Mouse (Mus musculus): ENCODE measurements around the gene Cxcl14. TPM values are rescaled to one million over a fixed set of nuclear protein-coding genes. Genes with fewer than 3 reads are reported as not detected.
A peak's percentile ranks its signal among the peaks of the same experiment; 100 is the strongest.

Cxcl14 gene
- 10 to 100 TPM; 21.4 to 40.0 (median 28.6) TPM for total RNA-seq (2022)

GRCm38 (mm10) chr13:56295943-56296658 lies at the start of gene Cxcl14:
Cxcl14 (minus strand) TSS chr13:56296551.
- peak; percentile 22 to 30 for DNase-seq (ENCODE audit: low spot score in 2 of 2)

DNA sequence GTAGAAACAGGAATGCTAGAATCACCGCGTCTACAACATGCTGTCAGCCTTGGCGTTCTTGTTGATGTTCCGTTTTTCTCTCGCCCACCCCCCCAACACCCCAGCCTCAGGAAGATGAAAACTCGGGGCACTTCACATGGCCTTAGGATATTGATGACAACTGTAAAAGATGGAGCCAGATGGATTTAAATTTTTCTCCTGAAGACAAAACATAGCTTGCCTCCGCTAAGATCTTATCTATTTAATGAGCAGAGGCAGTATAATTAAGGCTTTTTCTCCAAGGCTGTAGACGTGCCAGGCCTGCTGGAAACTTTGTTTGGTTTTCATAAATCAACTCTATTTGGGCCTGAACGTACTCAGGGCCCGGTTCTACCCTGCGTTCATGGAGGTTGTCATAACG lies 48.0 kb upstream of the Cxcl14 start:
- DNase-seq (ENCODE audit: low spot score in 2 of 2) = no peak

GRCm38 (mm10) chr13:56342491-56342890 lies 46.1 kb upstream of the Cxcl14 start:
- DNase-seq (ENCODE audit: low spot score in 2 of 2) = no peak

GRCm38 (mm10) chr13:56340513-56340912 lies 44.2 kb upstream of the Cxcl14 start:
- peak; percentile 34 to 53 for DNase-seq (ENCODE audit: low spot score in 2 of 2)

GRCm38 (mm10) chr13:56339816-56340215 lies 43.5 kb upstream of the Cxcl14 start:
- no peak for DNase-seq (ENCODE audit: low spot score in 2 of 2)

- DNase-seq (ENCODE audit: low spot score in 2 of 2) = no peak
These were observed 40.6 kb upstream of the Cxcl14 start for GRCm38 (mm10) chr13:56336982-56337381.

GRCm38 (mm10) chr13:56334802-56335690 lies 38.7 kb upstream of the Cxcl14 start:
- DNase-seq (ENCODE audit: low spot score in 2 of 2) = no peak

GRCm38 (mm10) chr13:56334236-56334635 lies 37.9 kb upstream of the Cxcl14 start:
- DNase-seq (ENCODE audit: low spot score in 2 of 2) = no peak

GRCm38 (mm10) chr13:56332356-56332755 lies 36.0 kb upstream of the Cxcl14 start:
- no peak for DNase-seq (ENCODE audit: low spot score in 2 of 2)

- no peak for DNase-seq (ENCODE audit: low spot score in 2 of 2)
These were observed 34.5 kb upstream of the Cxcl14 start for GRCm38 (mm10) chr13:56330603-56331455.

DNA sequence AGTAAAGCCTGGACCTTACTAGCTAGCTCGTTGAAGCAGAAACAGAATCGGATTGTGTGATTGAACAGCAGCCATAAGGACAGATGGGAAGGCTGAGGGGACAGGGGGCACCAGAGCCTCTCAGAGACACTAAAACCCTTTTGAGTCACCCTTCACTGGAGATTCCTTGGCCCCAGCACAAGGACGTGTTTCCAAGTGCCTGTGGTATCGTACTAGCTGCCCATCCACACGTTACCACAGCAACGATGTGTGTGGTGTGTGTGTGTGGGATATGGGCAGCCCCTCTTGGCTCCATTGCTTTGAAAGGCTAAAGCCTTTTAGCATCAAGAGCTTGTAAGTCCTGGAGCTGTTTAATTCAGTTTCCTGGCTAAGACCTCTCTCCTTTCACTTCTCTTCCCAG lies 33.4 kb upstream of the Cxcl14 start:
- DNase-seq (ENCODE audit: low spot score in 2 of 2) = no peak

DNA sequence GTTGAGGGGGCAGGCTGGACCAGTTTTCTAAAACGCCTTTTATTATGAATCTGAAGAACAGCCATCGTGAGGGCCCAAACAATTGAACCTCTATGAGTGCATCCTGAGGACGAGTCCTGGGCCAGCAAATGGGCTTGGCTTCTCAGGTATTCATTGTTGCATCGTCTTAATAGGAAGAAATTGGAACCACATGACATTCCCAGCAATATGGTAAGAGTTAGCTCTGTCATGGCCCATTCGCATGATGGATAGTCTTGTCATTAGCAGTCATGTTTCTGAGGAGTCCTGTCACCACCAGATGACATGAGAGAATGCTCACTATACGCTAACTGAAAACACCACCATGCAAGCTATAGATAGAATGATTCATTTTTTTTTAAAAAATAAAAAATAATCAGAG lies 32.8 kb upstream of the Cxcl14 start:
- no peak for DNase-seq (ENCODE audit: low spot score in 2 of 2)

GRCm38 (mm10) chr13:56327779-56328178 lies 31.4 kb upstream of the Cxcl14 start:
- no peak for DNase-seq (ENCODE audit: low spot score in 2 of 2)

GRCm38 (mm10) chr13:56321635-56322034 lies 25.3 kb upstream of the Cxcl14 start:
- DNase-seq (ENCODE audit: low spot score in 2 of 2) = no peak

- DNase-seq (ENCODE audit: low spot score in 2 of 2) = no peak
These were observed 20.6 kb upstream of the Cxcl14 start for GRCm38 (mm10) chr13:56316930-56317329.

GRCm38 (mm10) chr13:56315201-56315600 lies 18.9 kb upstream of the Cxcl14 start:
- no peak for DNase-seq (ENCODE audit: low spot score in 2 of 2)

- DNase-seq (ENCODE audit: low spot score in 2 of 2) = no peak
These were observed 8.7 kb upstream of the Cxcl14 start for GRCm38 (mm10) chr13:56305058-56305457.

DNA sequence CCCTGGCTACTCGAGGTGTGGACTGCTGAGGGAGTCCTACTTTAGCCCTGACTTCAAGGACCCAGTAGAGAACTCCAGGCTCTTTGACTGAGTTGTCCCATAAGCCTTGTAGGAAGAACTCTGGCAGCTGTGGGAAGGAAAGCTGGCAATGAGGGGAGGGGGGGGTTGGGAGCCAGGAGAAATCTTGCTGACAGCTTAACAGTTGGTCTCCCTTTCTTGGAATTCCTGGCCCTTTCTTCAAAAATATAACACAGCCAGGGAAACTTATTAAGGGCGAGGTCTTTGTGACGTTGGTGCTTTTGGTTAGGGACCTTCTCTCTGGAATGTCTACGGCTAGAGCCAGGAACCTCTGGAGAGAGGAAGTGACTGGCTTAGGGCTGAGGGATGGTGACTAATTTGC lies 8.1 kb upstream of the Cxcl14 start:
- DNase-seq (ENCODE audit: low spot score in 2 of 2) = no peak

DNA sequence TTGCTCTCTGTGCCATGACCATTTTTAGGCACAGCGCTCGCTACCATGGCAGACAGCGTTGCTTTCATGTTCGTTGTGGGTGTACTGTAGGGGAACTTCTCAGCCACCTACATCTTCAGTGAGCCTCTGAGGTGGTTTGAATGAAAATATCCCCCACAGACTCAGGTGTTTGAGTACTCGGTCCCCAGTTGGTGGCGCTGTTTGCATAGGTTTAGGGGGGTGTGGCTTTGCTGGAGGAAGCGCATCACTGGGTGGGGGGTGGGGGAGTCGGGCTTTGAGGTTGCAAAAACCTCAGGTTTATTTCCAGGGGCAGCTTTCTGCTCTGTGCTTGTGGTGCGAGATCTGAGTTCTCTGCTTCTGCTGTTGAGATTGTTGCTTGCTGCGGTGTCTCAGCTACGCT lies 3.0 kb upstream of the Cxcl14 start:
- no peak for DNase-seq (ENCODE audit: low spot score in 2 of 2)

DNA sequence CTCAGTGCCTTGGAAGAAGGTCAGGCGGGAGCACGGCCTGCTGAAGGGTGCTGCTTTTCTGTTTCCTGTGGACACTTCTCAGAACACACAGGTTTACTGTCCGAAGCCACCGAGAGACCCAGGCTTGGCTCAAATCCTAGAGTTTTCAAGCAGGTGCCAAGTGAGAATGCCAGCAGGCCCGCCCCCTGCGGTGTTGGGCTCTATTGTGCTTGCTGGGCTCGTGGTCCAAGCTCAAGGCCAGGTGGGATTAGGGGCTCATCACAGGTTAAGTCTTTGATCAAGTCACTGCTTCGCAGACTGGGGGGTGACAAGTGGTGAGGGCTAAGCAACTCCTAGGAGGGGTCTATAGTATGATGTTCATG lies 289 bp upstream of the Cxcl14 start:
- DNase-seq (ENCODE audit: low spot score in 2 of 2) = no peak

- DNase-seq (ENCODE audit: low spot score in 2 of 2) = no peak
These were observed 787 bp downstream of the Cxcl14 start for GRCm38 (mm10) chr13:56295586-56295942.

DNA sequence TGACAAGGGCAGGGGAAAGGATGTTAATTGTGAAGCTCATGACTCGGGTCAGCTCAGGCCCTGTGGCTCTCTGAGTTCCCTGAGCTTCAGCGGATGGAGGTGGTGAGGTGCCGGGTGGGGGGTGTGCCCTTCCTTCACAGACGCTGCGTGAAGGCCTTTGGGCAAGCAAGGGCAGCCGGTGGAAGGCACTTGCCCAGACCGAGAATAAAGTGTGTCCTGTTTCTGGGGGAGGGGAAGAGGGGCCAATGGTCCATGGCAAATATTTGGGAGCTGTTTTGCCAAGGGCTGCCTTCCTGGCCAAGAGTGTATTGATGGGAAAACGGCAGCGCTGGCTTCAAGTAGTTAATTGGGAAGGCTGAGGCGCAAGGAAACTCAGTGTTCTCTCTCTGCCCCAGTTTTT lies 1.4 kb downstream of the Cxcl14 start:
- no peak for DNase-seq (ENCODE audit: low spot score in 2 of 2)

Measured in gastrocnemius, adult 8-10 months (tissue).